Mouse (Mus musculus) small intestine, adult 2 months (tissue): ENCODE data around the gene Olfr433.
"Not testable (repeated sequence)": the region's sequence is repeated elsewhere in the genome, so short reads cannot be mapped to it uniquely, and the experiment has no call there.

Experiments used
- CTCF ChIP-seq: fragments of 200-500 bp; IDR thresholded peaks from 2 replicates; pipeline ENCODE4 v1.5.1; 2012; ENCODE audit warnings: low read depth, mild to moderate bottlenecking, control low read depth, inconsistent platforms, low read length, moderate library complexity, mixed read lengths; ENCODE audit not compliant: insufficient replicate concordance, insufficient read length; ENCODE audit errors: extremely low read depth
- POLR2A ChIP-seq: fragments of 200-500 bp; IDR thresholded peaks from 2 replicates; pipeline ENCODE4 v1.6.1; 2012; ENCODE audit warnings: low read depth, mild to moderate bottlenecking, control low read depth, inconsistent platforms, low read length, moderate library complexity

- TF ChIP-seq CTCF, POLR2A: not testable (repeated sequence)
Measured at GRCm38 (mm10) chr1:174007050-174007449, 33.5 kb upstream of the Olfr433 start.
